Mouse (Mus musculus) kidney, postnatal 25 days (tissue): ENCODE data around the gene Iqcf1.

Source experiments
- DNase-seq, 2 experiments: peaks; one replicate each; pipeline ENCODE4 v3.0.0; 2021; ENCODE audit warnings: mixed read lengths in 2 of 2

The Iqcf1 gene

GRCm38 (mm10) chr9:106499667-106500066 lies at the start of gene Iqcf1:
TSS of gene Iqcf1 (plus strand) at chr9:106499967.
- peak in 1 of 2 experiments; percentile 19 for DNase-seq

GRCm38 (mm10) chr9:106450661-106451060 lies 49.1 kb upstream of the Iqcf1 start:
- peak; percentile 93 for DNase-seq

- no peak for DNase-seq
Measured at GRCm38 (mm10) chr9:106451298-106451697, 48.5 kb upstream of the Iqcf1 start.

GRCm38 (mm10) chr9:106451899-106452298 lies 47.9 kb upstream of the Iqcf1 start:
- DNase-seq = no peak

- no peak for DNase-seq
Measured at GRCm38 (mm10) chr9:106452351-106452750, 47.4 kb upstream of the Iqcf1 start.

GRCm38 (mm10) chr9:106452821-106453220 lies 46.9 kb upstream of the Iqcf1 start:
- DNase-seq = peak; percentile 89 to 93

GRCm38 (mm10) chr9:106453271-106454070 lies 46.3 kb upstream of the Iqcf1 start, which contains the start of gene Pcbp4:
TSS of gene Pcbp4 (plus strand) at chr9:106453291.
- peak; percentile 79 to 90 for DNase-seq

- DNase-seq = no peak
Measured at GRCm38 (mm10) chr9:106454071-106454761, 45.6 kb upstream of the Iqcf1 start.

GRCm38 (mm10) chr9:106454888-106455681 lies 44.7 kb upstream of the Iqcf1 start:
- no peak for DNase-seq

GRCm38 (mm10) chr9:106456325-106457162 lies 43.2 kb upstream of the Iqcf1 start:
- no peak for DNase-seq

- DNase-seq = no peak
Measured at GRCm38 (mm10) chr9:106457163-106457559, 42.6 kb upstream of the Iqcf1 start.

- DNase-seq = no peak
Measured at GRCm38 (mm10) chr9:106457920-106458319, 41.8 kb upstream of the Iqcf1 start.

GRCm38 (mm10) chr9:106459946-106460345 lies 39.8 kb upstream of the Iqcf1 start:
- DNase-seq = no peak

- no peak for DNase-seq
Measured at GRCm38 (mm10) chr9:106460401-106461025, 39.3 kb upstream of the Iqcf1 start.

GRCm38 (mm10) chr9:106461026-106461415 lies 38.7 kb upstream of the Iqcf1 start:
- no peak for DNase-seq

- DNase-seq = no peak
Measured at GRCm38 (mm10) chr9:106461641-106462429, 37.9 kb upstream of the Iqcf1 start.

- DNase-seq = no peak
Measured at GRCm38 (mm10) chr9:106462430-106462800, 37.4 kb upstream of the Iqcf1 start.

GRCm38 (mm10) chr9:106463122-106464063 lies 36.4 kb upstream of the Iqcf1 start:
- no peak for DNase-seq

- DNase-seq = peak; percentile 53 to 77
Measured at GRCm38 (mm10) chr9:106464751-106465541, 34.8 kb upstream of the Iqcf1 start.
